In genomic region chr15:81093032-81093431, GRCm38 (mm10) we compare ENCODE assay signal across 21 mouse cellular contexts.
"Had no signal": no experiment of that assay in that cellular context is flagged by ENCODE, and none has a peak within 500 bp of the region (broad histone marks: within the 10 kb centered on the region; RNA-seq: fewer than 3 reads in every experiment).

No protein-coding gene starts in this region.

- H3K4me3 ChIP-seq: liver, embryonic 13.5 days; liver, embryonic 15.5 days; lung, embryonic 15.5 days; megakaryocyte, embryonic 14.5 days; midbrain, embryonic 12.5 days; neural tube, embryonic 13.5 days; neural tube, embryonic 15.5 days; stomach, embryonic 15.5 days had no signal

- H3K36me3 ChIP-seq: liver, embryonic 13.5 days; liver, embryonic 15.5 days; lung, embryonic 15.5 days; midbrain, embryonic 12.5 days; neural tube, embryonic 13.5 days; neural tube, embryonic 15.5 days; stomach, embryonic 15.5 days had no signal

- H3K27ac ChIP-seq: liver, embryonic 13.5 days; liver, embryonic 15.5 days; lung, embryonic 15.5 days; macrophage; midbrain, embryonic 12.5 days; neural tube, embryonic 13.5 days; neural tube, embryonic 15.5 days; stomach, embryonic 15.5 days had no signal

- H3K4me2 ChIP-seq: liver, embryonic 13.5 days; liver, embryonic 15.5 days; lung, embryonic 15.5 days; midbrain, embryonic 12.5 days; neural tube, embryonic 13.5 days; neural tube, embryonic 15.5 days; stomach, embryonic 15.5 days had no signal

- H3K27me3 ChIP-seq: liver, embryonic 13.5 days; liver, embryonic 15.5 days; lung, embryonic 15.5 days; megakaryocyte, embryonic 14.5 days; midbrain, embryonic 12.5 days; neural tube, embryonic 13.5 days; neural tube, embryonic 15.5 days; stomach, embryonic 15.5 days had no signal

- H3K9ac ChIP-seq: liver, embryonic 13.5 days; liver, embryonic 15.5 days; liver, postnatal 0 days; lung, embryonic 15.5 days; midbrain, embryonic 12.5 days; neural tube, embryonic 13.5 days; neural tube, embryonic 15.5 days; stomach, embryonic 15.5 days had no signal

- H3K9me3 ChIP-seq: liver, embryonic 13.5 days; liver, embryonic 15.5 days; lung, embryonic 15.5 days; megakaryocyte, embryonic 14.5 days; midbrain, embryonic 12.5 days; neural tube, embryonic 13.5 days; neural tube, embryonic 15.5 days; stomach, embryonic 15.5 days had no signal

- ATAC-seq: liver, postnatal 0 days; lung, postnatal 0 days had no signal

- DNase-seq: liver, embryonic 13.5 days; liver, postnatal 0 days; lung, adult 2 months; lung, postnatal 14 days; lung, postnatal 36 days; midbrain, embryonic 14.5 days; retina, postnatal 1 day; right cerebral cortex, adult 18-20 months; right cerebral cortex, postnatal 25 days; right cerebral cortex, postnatal 4 days; thymus, adult 2 months; thymus, postnatal 36 days had no signal
